ENCODE assay signal across 10 mouse cellular contexts in the genomic region with DNA sequence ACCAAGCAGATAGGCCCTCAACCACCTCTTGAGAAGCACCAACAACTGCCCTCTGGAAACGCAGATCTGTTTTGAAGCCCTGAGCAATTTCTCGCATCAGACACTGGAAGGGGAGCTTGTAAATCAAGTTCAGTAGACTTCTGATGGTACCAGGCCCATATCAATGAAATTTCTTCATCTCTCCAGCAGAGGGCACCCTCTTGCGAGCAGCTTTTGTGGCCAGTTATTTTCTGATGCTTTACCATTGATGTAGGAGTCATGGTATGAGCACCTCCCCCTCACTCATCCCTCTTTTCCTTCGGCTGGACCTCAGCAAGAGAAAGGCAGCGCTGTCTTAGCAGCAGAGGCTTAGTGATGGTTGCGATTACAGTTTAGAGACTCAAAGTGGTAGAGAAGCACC.
DNase-seq lines count a peak whose midpoint lies in the region; ATAC-seq and TF ChIP-seq lines count a peak whose summit lies in the region.
"Had no signal": no experiment of that assay in that cellular context is flagged by ENCODE, and none has a peak within 500 bp of the region (broad histone marks: within the 10 kb centered on the region; RNA-seq: fewer than 3 reads in every experiment).

No protein-coding gene starts in this region.

- no peaks in the 10 kb centered on the region for H3K79me2 ChIP-seq in heart, adult 2 months (replicated peaks; ENCODE audit: control insufficient read depth, insufficient read depth, low read length)

- H3K36me3 ChIP-seq in heart, adult 2 months (ENCODE audit: control insufficient read depth, insufficient read depth, low read length): no peaks in the 10 kb centered on the region
- H3K36me3 ChIP-seq in midbrain, embryonic 14.5 days (ENCODE audit: control insufficient read depth, insufficient read depth, low read length): no peaks in the 10 kb centered on the region
- H3K36me3 ChIP-seq in midbrain, embryonic 10.5 days: no peaks in the 10 kb centered on the region
- H3K36me3 ChIP-seq: neural tube, embryonic 12.5 days had no signal

- no peak overlapping the region for H3K4me3 ChIP-seq in heart, adult 2 months
- H3K4me3 ChIP-seq in midbrain, embryonic 14.5 days (replicated peaks; ENCODE audit: low read depth, low read length): no peak overlapping the region
- H3K4me3 ChIP-seq in midbrain, embryonic 10.5 days: no peak overlapping the region
- H3K4me3 ChIP-seq: neural tube, embryonic 12.5 days had no signal

- WGBS in heart, adult 2 months: 48% methylated on average over 6 of the region's 6 CpGs
- WGBS in midbrain, embryonic 14.5 days: 56% methylated on average over 6 of the region's 6 CpGs
- WGBS in midbrain, embryonic 10.5 days: 50% methylated on average over 6 of the region's 6 CpGs

- no peak for ATAC-seq in midbrain, embryonic 14.5 days (ENCODE audit: low FRiP score, low TSS enrichment)
- ATAC-seq: activated CD4-positive, CD25-positive, alpha-beta regulatory T cell, adult 4 months had no signal

- no peaks in the 10 kb centered on the region for H3K27me3 ChIP-seq in heart, adult 2 months (ENCODE audit: control insufficient read depth, insufficient read depth, low read length)
- no peaks in the 10 kb centered on the region for H3K27me3 ChIP-seq in midbrain, embryonic 14.5 days (ENCODE audit: control insufficient read depth, insufficient read depth, low read length)
- no peaks in the 10 kb centered on the region for H3K27me3 ChIP-seq in midbrain, embryonic 10.5 days (ENCODE audit: low read depth, poor library complexity, severe bottlenecking)
- H3K27me3 ChIP-seq: neural tube, embryonic 12.5 days had no signal

- intact Hi-C loops in heart, adult 2 months (cut with DNase I): no loop called here

- H3K27ac ChIP-seq in heart, adult 2 months: no peak overlapping the region
- H3K27ac ChIP-seq in midbrain, embryonic 14.5 days (replicated peaks; ENCODE audit: low read depth, low read length): no peak overlapping the region
- H3K27ac ChIP-seq in midbrain, embryonic 10.5 days (replicated peaks): no peak overlapping the region
- H3K27ac ChIP-seq: neural tube, embryonic 12.5 days had no signal

- no peak for DNase-seq in heart, adult 2 months
- DNase-seq in heart, adult 8-10 months (ENCODE audit: low spot score): no peak
- DNase-seq in midbrain, embryonic 14.5 days: peak; percentile 49
- DNase-seq in midbrain, embryonic 10.5 days (ENCODE audit: low spot score): no peak
- DNase-seq in embryo, embryonic 10.5 days (ENCODE audit: low spot score): peak; percentile 58
- peak; percentile 13 for DNase-seq in retina, adult 2 months (ENCODE audit: low read depth, low spot score)
- DNase-seq in thymus, postnatal 25 days: no peak
- no peak for DNase-seq in urinary bladder, adult 2 months (ENCODE audit: low spot score)

- TF ChIP-seq EP300 in heart, adult 2 months (IDR thresholded peaks at IDR 0.05; ENCODE audit: insufficient read depth, low read depth, low read length): no peak

- H3K9me3 ChIP-seq in midbrain, embryonic 14.5 days (ENCODE audit: control insufficient read depth, low read length): no peaks in the 10 kb centered on the region
- H3K9me3 ChIP-seq in midbrain, embryonic 10.5 days (replicated peaks): no peaks in the 10 kb centered on the region
- H3K9me3 ChIP-seq: neural tube, embryonic 12.5 days had no signal

- TF ChIP-seq POLR2A in heart, adult 2 months (IDR thresholded peaks at IDR 0.05; ENCODE audit: insufficient read depth, low read depth, low read length): no peak

- H3K4me2 ChIP-seq in midbrain, embryonic 14.5 days (ENCODE audit: low read length): no peak overlapping the region
- H3K4me2 ChIP-seq: neural tube, embryonic 12.5 days had no signal

- no peak overlapping the region for H3K9ac ChIP-seq in heart, adult 2 months (ENCODE audit: low read depth, low read length)
- no peak overlapping the region for H3K9ac ChIP-seq in midbrain, embryonic 14.5 days (replicated peaks; ENCODE audit: low read length)
- H3K9ac ChIP-seq: neural tube, embryonic 12.5 days had no signal

- peak; percentile 60 for TF ChIP-seq CTCF in heart, adult 2 months (IDR thresholded peaks at IDR 0.05)

- no peaks in the 10 kb centered on the region for H3K4me1 ChIP-seq in heart, adult 2 months (ENCODE audit: control insufficient read depth, insufficient read depth, low read length)
- H3K4me1 ChIP-seq in midbrain, embryonic 14.5 days (ENCODE audit: control insufficient read depth, insufficient read depth, low read length): no peaks in the 10 kb centered on the region
- no peaks in the 10 kb centered on the region for H3K4me1 ChIP-seq in midbrain, embryonic 10.5 days
- H3K4me1 ChIP-seq: neural tube, embryonic 12.5 days had no signal

Comparison
In these comparisons a context has a peak if more than half of its experiments do, and no peak if none do; other contexts are left out.
1. DNase-seq: peak in midbrain, embryonic 14.5 days (single experiment), embryo, embryonic 10.5 days (single experiment) and retina, adult 2 months (single experiment); none in heart, adult 2 months (0 of 2), heart, adult 8-10 months (single experiment), midbrain, embryonic 10.5 days (single experiment), thymus, postnatal 25 days (single experiment) and urinary bladder, adult 2 months (single experiment).